Mouse (Mus musculus) liver, embryonic 16.5 days (tissue): ENCODE measurements around the gene Cx3cl1. TPM values are rescaled to one million over a fixed set of nuclear protein-coding genes. Genes with fewer than 3 reads are reported as not detected.

ENCODE experiments used
- ATAC-seq: fragments of 200-750 bp; cut with Nextera tagmentation; 2 replicates; pipeline ENCODE4 v1.8.0; 2017; ENCODE audit warnings: low read depth, mild to moderate bottlenecking, moderate number of reproducible peaks, moderate library complexity
- H3K27ac ChIP-seq: fragments of 300-500 bp; sonication (generic); 2 replicates; pipeline ENCODE4 v1.5.1; 2014; ENCODE audit warnings: mild to moderate bottlenecking, low read length
- H3K27me3 ChIP-seq: fragments of 300-500 bp; sonication (generic); 2 replicates; pipeline ENCODE4 v1.6.1; 2014; ENCODE audit warnings: low read depth, low read length, mixed read lengths; ENCODE audit not compliant: control insufficient read depth, insufficient read depth
- H3K36me3 ChIP-seq: fragments of 300-500 bp; sonication (generic); 2 replicates; pipeline ENCODE4 v1.6.1; 2014; ENCODE audit warnings: mild to moderate bottlenecking; ENCODE audit not compliant: control insufficient read depth, insufficient read depth
- H3K4me1 ChIP-seq: fragments of 300-500 bp; sonication (generic); 2 replicates; pipeline ENCODE4 v1.6.1; 2014; ENCODE audit warnings: low read depth, low read length, mixed read lengths; ENCODE audit not compliant: control insufficient read depth
- H3K4me2 ChIP-seq: fragments of 300-500 bp; sonication (generic); 2 replicates; pipeline ENCODE4 v1.6.1; 2014; ENCODE audit warnings: low read depth, low read length, mixed read lengths
- H3K4me3 ChIP-seq: fragments of 300-500 bp; sonication (generic); 2 replicates; pipeline ENCODE4 v1.5.1; 2014; ENCODE audit warnings: low read depth, mild to moderate bottlenecking, low read length
- H3K9ac ChIP-seq: fragments of 300-500 bp; sonication (generic); 2 replicates; pipeline ENCODE4 v1.6.1; 2014; ENCODE audit warnings: low read depth, low read length
- H3K9me3 ChIP-seq: fragments of 300-500 bp; sonication (generic); replicated peaks from 2 replicates; pipeline ENCODE4 v1.6.1; 2016; ENCODE audit warnings: low read length; ENCODE audit not compliant: control insufficient read depth
- WGBS: fragments of 180-500 bp; shearing (Covaris S2); extraction: QIAGEN DNeasy Blood & Tissue Kit; methylation state at CpG from one replicate; pipeline ENCODE4 v1.1.7; 2014; ENCODE audit not compliant: insufficient replicate concordance; 5-methylcytosine and 5-hydroxymethylcytosine counted together
- polyA plus RNA-seq: library from polyadenylated mRNA; unstranded; fragments of >200 nt; fragmentation: Nextera tagmentation; extraction: Ambion mirVana; gene quantifications from 2 replicates; pipeline ENCODE4 v1.2.1, GENCODE M21; 2015

Gene Cx3cl1
- polyA plus RNA-seq, 1 experiment from 2014 or later = 0.71 TPM

- Histone ChIP-seq H3K36me3 (no peaks in the 10 kb centered on the region), H3K27me3 (no peaks in the 10 kb centered on the region), H3K4me2 (peak overlapping the region; percentile 60), H3K4me1 (peaks cover 48% of the 10 kb centered on the region), H3K9ac (peak overlapping the region; percentile 57), H3K27ac (peak overlapping the region; percentile 99), H3K9me3 (no peaks in the 10 kb centered on the region), H3K4me3 (peak overlapping the region; percentile 30)
- WGBS = 26% methylated on average over 15 of the region's 15 CpGs
- ATAC-seq = peak; percentile 96
Observed at GRCm38 (mm10) chr8:94787524-94788501, 16.0 kb downstream of the Cx3cl1 start.

- 78% methylated on average over 10 of the region's 10 CpGs for WGBS
- Histone ChIP-seq H3K27me3 (no peaks in the 10 kb centered on the region), H3K36me3 (no peaks in the 10 kb centered on the region), H3K4me2 (no peak overlapping the region), H3K9ac (no peak overlapping the region), H3K9me3 (no peaks in the 10 kb centered on the region), H3K27ac (no peak overlapping the region), H3K4me1 (peaks cover 50% of the 10 kb centered on the region), H3K4me3 (no peak overlapping the region)
- ATAC-seq = no peak
Observed at GRCm38 (mm10) chr8:94789256-94789955, 17.6 kb downstream of the Cx3cl1 start.

- H3K4me3 ChIP-seq = no peak overlapping the region
- H3K36me3 ChIP-seq = no peaks in the 10 kb centered on the region
- H3K4me1 ChIP-seq = peaks cover 14% of the 10 kb centered on the region
- peak; percentile 58; the same call in 1 of the 2 replicates for ATAC-seq
- H3K27ac ChIP-seq = no peak overlapping the region
- H3K27me3 ChIP-seq = no peaks in the 10 kb centered on the region
- no peaks in the 10 kb centered on the region for H3K9me3 ChIP-seq
- H3K9ac ChIP-seq = no peak overlapping the region
- 80% methylated on average over 4 of the region's 4 CpGs for WGBS
- H3K4me2 ChIP-seq = no peak overlapping the region
Observed at GRCm38 (mm10) chr8:94794368-94794767, 22.6 kb downstream of the Cx3cl1 start.

DNA sequence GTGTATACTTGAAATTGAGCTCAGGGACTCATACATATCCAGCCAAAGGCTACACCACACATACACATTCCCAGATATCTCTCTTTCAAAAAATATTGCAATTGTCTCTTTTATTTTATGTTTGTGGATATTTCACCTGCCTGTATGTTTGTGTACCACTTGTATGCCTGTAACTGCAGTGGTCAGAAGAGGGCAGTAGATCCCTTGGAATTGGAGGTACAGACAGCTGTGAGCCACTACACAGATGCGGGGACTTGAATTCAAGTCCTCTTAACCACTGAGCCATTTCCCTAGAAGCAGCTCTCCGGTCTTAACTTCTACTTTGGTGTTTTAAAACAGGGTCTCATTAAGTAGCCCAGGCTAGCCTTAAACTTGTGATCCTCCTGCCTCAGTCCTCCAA is 23.0 kb downstream of the Cx3cl1 start:
- no peaks in the 10 kb centered on the region for H3K36me3 ChIP-seq
- no peak overlapping the region for H3K27ac ChIP-seq
- 76% methylated on average over 2 of the region's 2 CpGs for WGBS
- peaks cover 10% of the 10 kb centered on the region for H3K4me1 ChIP-seq
- no peaks in the 10 kb centered on the region for H3K27me3 ChIP-seq
- H3K9me3 ChIP-seq = no peaks in the 10 kb centered on the region
- no peak overlapping the region for H3K9ac ChIP-seq
- ATAC-seq = peak; percentile 54
- H3K4me3 ChIP-seq = no peak overlapping the region
- H3K4me2 ChIP-seq = no peak overlapping the region

DNA sequence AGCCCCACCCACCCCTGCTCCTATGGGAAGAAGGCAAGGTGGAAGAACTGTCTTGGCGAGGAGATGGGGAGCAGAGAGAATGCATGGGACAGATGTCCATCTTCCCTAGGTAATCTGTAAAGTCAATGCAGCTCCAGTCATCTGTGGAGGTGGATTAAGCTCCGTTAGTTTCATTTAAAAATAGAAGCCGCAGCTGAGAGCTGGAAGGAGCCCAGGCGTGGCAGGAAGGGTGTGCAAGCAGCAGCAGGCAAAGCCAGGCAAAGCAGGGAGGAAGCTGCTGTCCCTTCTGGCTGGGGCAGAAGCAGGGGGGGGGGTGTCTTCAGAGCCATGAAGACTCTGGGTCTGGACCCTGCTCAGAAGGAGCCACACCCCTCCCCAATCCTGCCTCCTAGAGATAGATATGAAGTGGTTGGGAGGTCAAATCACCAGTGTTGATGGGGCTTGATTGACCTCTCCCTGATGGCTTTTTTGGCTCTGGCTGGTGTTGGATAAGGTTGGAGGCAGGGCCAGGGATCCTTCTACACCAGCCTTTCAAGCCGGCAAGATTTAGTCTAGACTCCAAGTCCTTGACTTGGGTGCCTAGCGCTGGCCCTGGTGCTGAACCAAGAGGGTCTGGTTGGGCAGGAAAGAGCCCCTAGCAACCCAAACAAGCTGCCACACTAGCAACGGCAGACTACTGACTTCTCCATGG is 28.6 kb downstream of the Cx3cl1 start:
- Histone ChIP-seq H3K4me2 (no peak overlapping the region), H3K9ac (no peak overlapping the region), H3K4me1 (peaks cover 5% of the 10 kb centered on the region), H3K36me3 (no peaks in the 10 kb centered on the region), H3K9me3 (no peaks in the 10 kb centered on the region), H3K27ac (no peak overlapping the region), H3K27me3 (peaks cover 14% of the 10 kb centered on the region), H3K4me3 (no peak overlapping the region)
- 35% methylated on average over 7 of the region's 7 CpGs for WGBS
- ATAC-seq = no peak

DNA sequence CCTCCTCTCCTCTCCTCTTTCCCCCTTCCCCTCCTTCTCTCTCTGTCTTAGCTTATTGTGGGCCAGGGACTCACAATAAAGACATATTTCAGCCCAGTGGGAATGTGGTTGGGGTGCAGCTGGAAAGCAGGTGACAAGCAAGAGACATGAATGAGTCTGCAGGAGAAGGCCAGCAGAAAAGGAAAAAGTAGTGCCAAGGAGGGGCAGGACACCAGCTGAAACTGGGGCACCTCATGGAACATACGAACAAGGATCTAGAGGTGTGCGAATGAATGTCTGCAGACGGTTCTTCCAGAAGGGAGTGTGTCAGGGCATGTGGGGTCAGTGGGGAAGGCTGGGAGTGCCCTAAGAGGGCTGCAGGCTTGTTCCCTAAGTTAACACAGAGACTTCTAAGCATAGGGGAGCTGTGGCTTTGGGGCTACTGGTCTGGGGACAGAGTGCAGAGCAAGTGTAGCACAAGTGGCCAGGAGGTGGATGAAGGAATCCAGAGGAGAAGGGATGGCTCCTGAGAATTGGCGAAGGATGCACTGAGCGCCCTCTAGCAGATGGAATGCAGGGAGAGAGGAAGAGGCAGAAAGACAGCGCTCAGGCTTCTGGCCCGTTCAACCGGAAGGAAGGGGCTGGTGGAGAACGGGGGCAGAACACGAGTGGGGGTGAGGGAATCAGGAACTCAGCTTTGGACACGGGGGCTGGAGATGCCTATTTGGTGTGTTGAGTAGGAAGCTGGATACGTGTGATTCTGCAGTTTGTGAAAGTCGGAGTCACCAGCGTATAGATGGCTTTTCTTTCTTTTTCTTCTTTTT is 29.7 kb downstream of the Cx3cl1 start:
- H3K4me2 ChIP-seq = no peak overlapping the region
- ATAC-seq = no peak
- WGBS = 38% methylated on average over 14 of the region's 14 CpGs

DNA sequence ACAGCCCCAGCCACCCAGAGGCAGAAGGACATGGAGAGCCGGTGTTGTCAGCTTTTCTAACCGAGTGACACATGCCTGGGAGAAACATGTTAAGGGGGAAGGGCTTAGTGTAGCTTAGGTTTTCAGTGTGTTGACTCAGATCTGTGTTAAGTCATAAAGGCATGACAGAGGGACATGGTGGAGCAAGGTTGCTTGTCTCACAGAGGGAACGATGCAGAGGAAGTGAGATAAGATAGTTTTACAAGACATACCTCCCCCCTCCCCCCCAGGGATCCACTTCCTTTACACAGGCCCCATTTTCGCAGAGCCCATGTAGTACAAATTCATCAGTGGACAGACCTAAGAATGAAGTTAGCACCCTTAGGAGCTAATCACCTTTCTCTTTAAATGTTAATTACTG is 30.6 kb downstream of the Cx3cl1 start:
- ATAC-seq = 0 out of 2 replicates have a peak, but pooled peaks have one; percentile 13
- no peak overlapping the region for H3K4me3 ChIP-seq
- H3K27ac ChIP-seq = no peak overlapping the region
- H3K9ac ChIP-seq = no peak overlapping the region
- no peaks in the 10 kb centered on the region for H3K36me3 ChIP-seq
- H3K4me2 ChIP-seq = no peak overlapping the region
- peaks cover 5% of the 10 kb centered on the region for H3K4me1 ChIP-seq
- 13% methylated on average over 4 of the region's 4 CpGs for WGBS
- peaks cover 14% of the 10 kb centered on the region for H3K27me3 ChIP-seq
- H3K9me3 ChIP-seq = no peaks in the 10 kb centered on the region

More for the DNA sequence above, 29.7 kb downstream of the Cx3cl1 start:
- Histone ChIP-seq H3K36me3 (no peaks in the 10 kb centered on the region), H3K9me3 (no peaks in the 10 kb centered on the region), H3K4me3 (no peak overlapping the region), H3K4me1 (peaks cover 5% of the 10 kb centered on the region), H3K9ac (no peak overlapping the region), H3K27ac (no peak overlapping the region), H3K27me3 (peaks cover 14% of the 10 kb centered on the region)

GRCm38 (mm10) chr8:94803551-94803950 is 31.7 kb downstream of the Cx3cl1 start:
- Histone ChIP-seq H3K4me2 (no peak overlapping the region), H3K27me3 (peaks cover 14% of the 10 kb centered on the region), H3K4me1 (peaks cover 5% of the 10 kb centered on the region), H3K9me3 (no peaks in the 10 kb centered on the region), H3K9ac (no peak overlapping the region), H3K4me3 (no peak overlapping the region), H3K27ac (no peak overlapping the region), H3K36me3 (no peaks in the 10 kb centered on the region)
- ATAC-seq = no peak
- WGBS = 56% methylated on average over 6 of the region's 6 CpGs
